Mouse (Mus musculus) lung, postnatal 0 days (tissue): ENCODE measurements around the gene Gm30083. TPM values are rescaled to one million over a fixed set of nuclear protein-coding genes. Genes with fewer than 3 reads are reported as not detected.

Experiments used
- ATAC-seq: fragments of 200-750 bp; cut with Nextera tagmentation; 2 replicates; pipeline ENCODE4 v1.8.0; 2017; ENCODE audit warnings: moderate library complexity
- DNase-seq: peaks from one replicate; pipeline ENCODE4 v3.0.0-alpha.2; 2016; ENCODE audit warnings: low spot score
- H3K27ac ChIP-seq: fragments of 300-500 bp; sonication (generic); 2 replicates; pipeline ENCODE4 v1.5.1; 2014; ENCODE audit warnings: antibody characterized with exemption, mild to moderate bottlenecking, low read length, mixed read lengths
- H3K27me3 ChIP-seq: fragments of 300-500 bp; sonication (generic); replicated peaks from 2 replicates; pipeline ENCODE4 v1.6.1; 2014; ENCODE audit warnings: low read length, mixed read lengths; ENCODE audit not compliant: insufficient read depth
- H3K36me3 ChIP-seq: fragments of 300-500 bp; sonication (generic); 2 replicates; pipeline ENCODE4 v1.6.1; 2014; ENCODE audit warnings: low read length, mixed read lengths; ENCODE audit not compliant: insufficient read depth
- H3K4me1 ChIP-seq: fragments of 300-500 bp; sonication (generic); 2 replicates; pipeline ENCODE4 v1.6.1; 2014; ENCODE audit warnings: antibody characterized with exemption, low read depth, low read length, mixed read lengths; ENCODE audit not compliant: insufficient read depth
- H3K4me2 ChIP-seq: fragments of 300-500 bp; sonication (generic); replicated peaks from 2 replicates; pipeline ENCODE4 v1.6.1; 2014; ENCODE audit warnings: low read depth, mild to moderate bottlenecking, low read length, moderate library complexity, mixed read lengths
- H3K4me3 ChIP-seq: fragments of 300-500 bp; sonication (generic); 2 replicates; pipeline ENCODE4 v1.5.1; 2014; ENCODE audit warnings: low read depth, low read length
- H3K9ac ChIP-seq: fragments of 300-500 bp; sonication (generic); replicated peaks from 2 replicates; pipeline ENCODE4 v1.6.1; 2014; ENCODE audit warnings: low read depth, mild to moderate bottlenecking
- H3K9me3 ChIP-seq: fragments of 300-500 bp; sonication (generic); 2 replicates; pipeline ENCODE4 v1.6.1; 2016; ENCODE audit warnings: low read length, mixed read lengths
- CTCF ChIP-seq: IDR thresholded peaks from 2 replicates; pipeline ENCODE4 v1.5.1; 2016; ENCODE audit warnings: antibody characterized with exemption, mild to moderate bottlenecking
- EP300 ChIP-seq: IDR thresholded peaks from 2 replicates; pipeline ENCODE4 v1.6.1; 2016; ENCODE audit warnings: antibody characterized with exemption, mild to moderate bottlenecking, control low read depth
- WGBS: fragments of 180-500 bp; shearing (Covaris S2); extraction: QIAGEN DNeasy Blood & Tissue Kit; methylation state at CpG from one replicate; pipeline ENCODE4 v1.1.7; 2014; 5-methylcytosine and 5-hydroxymethylcytosine counted together
- polyA plus RNA-seq: library from polyadenylated mRNA; unstranded; fragments of >200 nt; fragmentation: Nextera tagmentation; extraction: Ambion mirVana; gene quantifications from 2 replicates; pipeline ENCODE4 v1.2.1, GENCODE M21; 2015

The Gm30083 gene
- polyA plus RNA-seq, 1 experiment from 2014 or later, result not detected

DNA sequence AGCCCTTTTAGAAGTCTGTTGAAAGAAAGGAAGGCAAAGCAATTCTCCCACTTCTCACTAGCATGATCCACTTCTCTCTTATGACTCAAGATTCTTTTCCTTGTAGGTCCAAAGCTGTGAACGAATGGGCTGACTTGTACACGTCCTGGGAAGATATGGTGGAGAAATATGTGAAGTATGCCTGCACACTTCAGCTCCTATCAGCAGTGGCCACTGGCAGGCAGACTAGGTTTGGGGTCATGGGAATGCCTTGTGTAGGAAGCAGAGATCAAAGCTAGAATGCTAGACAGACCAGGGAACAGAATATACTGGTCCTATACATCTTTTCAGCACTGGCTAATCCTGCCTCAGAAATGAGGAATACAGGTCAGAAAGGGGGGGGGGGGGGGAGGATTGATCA lies 11.7 kb upstream of the Gm30083 start:
- TF ChIP-seq EP300 (no peak), CTCF (no peak)
- 17% methylated on average over 2 of the region's 2 CpGs for WGBS
- Histone ChIP-seq H3K4me3 (no peak overlapping the region), H3K4me1 (no peaks in the 10 kb centered on the region), H3K27ac (no peak overlapping the region), H3K9ac (no peak overlapping the region), H3K27me3 (no peaks in the 10 kb centered on the region), H3K4me2 (no peak overlapping the region), H3K36me3 (no peaks in the 10 kb centered on the region), H3K9me3 (no peaks in the 10 kb centered on the region)
- DNase-seq, result peak; percentile 7
- ATAC-seq, result no peak

- no peak overlapping the region for H3K27ac ChIP-seq
- H3K4me1 ChIP-seq, result no peaks in the 10 kb centered on the region
- H3K4me3 ChIP-seq, result no peak overlapping the region
- DNase-seq (no peak), ATAC-seq (no peak)
- no peaks in the 10 kb centered on the region for H3K9me3 ChIP-seq
- 80% methylated on average over 2 of the region's 2 CpGs for whole genome bisulfite sequencing
- no peaks in the 10 kb centered on the region for H3K36me3 ChIP-seq
- H3K27me3 ChIP-seq, result no peaks in the 10 kb centered on the region
- no peak overlapping the region for H3K4me2 ChIP-seq
- no peak overlapping the region for H3K9ac ChIP-seq
- TF ChIP-seq CTCF (no peak), EP300 (no peak)
These were observed 2.0 kb upstream of the Gm30083 start for GRCm38 (mm10) chr14:34016938-34017337.

GRCm38 (mm10) chr14:34016381-34016780 lies 1.4 kb upstream of the Gm30083 start, which contains the start of gene Gm5460:
Gm5460 (plus strand) TSS chr14:34016758.
- no peak for DNase-seq
- Histone ChIP-seq H3K27ac (no peak within 1 kb of the TSS), H3K36me3 (no peaks in the 10 kb centered on the region), H3K4me3 (no peak within 1 kb of the TSS), H3K4me1 (no peaks in the 10 kb centered on the region), H3K27me3 (no peaks in the 10 kb centered on the region), H3K4me2 (no peak within 1 kb of the TSS), H3K9ac (no peak within 1 kb of the TSS), H3K9me3 (no peaks in the 10 kb centered on the region)
- no peak for TF ChIP-seq EP300
- no peak for TF ChIP-seq CTCF
- ATAC-seq, result no peak
- 89% methylated on average over 4 of the region's 4 CpGs for WGBS

- no peaks in the 10 kb centered on the region for H3K9me3 ChIP-seq
- WGBS, result 75% methylated on average over 5 of the region's 5 CpGs
- no peaks in the 10 kb centered on the region for H3K27me3 ChIP-seq
- no peak overlapping the region for H3K9ac ChIP-seq
- H3K36me3 ChIP-seq, result no peaks in the 10 kb centered on the region
- no peaks in the 10 kb centered on the region for H3K4me1 ChIP-seq
- H3K4me2 ChIP-seq, result no peak overlapping the region
- H3K4me3 ChIP-seq, result no peak overlapping the region
- no peak for ATAC-seq
- DNase-seq, result no peak
- H3K27ac ChIP-seq, result no peak overlapping the region
- no peak for TF ChIP-seq CTCF
- no peak for TF ChIP-seq EP300
These were observed 12.6 kb downstream of the Gm30083 start for GRCm38 (mm10) chr14:34002358-34002757.

DNA sequence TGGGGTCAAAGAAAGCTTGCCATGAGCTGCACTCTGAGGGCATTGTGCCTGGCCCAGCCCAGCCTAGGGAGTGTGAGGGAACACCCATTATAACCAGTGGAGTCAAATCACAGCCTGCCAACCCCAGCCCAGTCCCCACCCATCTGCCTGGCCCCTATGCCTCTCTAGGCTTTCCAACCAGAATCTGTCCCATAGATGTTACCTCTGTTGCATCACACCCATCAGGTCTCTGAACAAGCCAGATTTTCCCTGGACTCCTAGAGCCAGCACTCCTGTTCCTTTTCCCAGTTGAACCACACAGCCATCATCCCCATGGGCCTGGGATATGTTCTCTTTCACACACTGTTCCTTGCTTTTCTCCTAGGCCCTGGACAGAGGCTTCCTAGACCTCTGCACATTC lies 13.5 kb downstream of the Gm30083 start:
- Histone ChIP-seq H3K4me2 (no peak overlapping the region), H3K36me3 (no peaks in the 10 kb centered on the region), H3K9me3 (no peaks in the 10 kb centered on the region), H3K27ac (no peak overlapping the region), H3K27me3 (no peaks in the 10 kb centered on the region), H3K9ac (no peak overlapping the region), H3K4me3 (no peak overlapping the region), H3K4me1 (no peaks in the 10 kb centered on the region)
- no peak for TF ChIP-seq EP300
- no peak for TF ChIP-seq CTCF
- ATAC-seq (no peak), DNase-seq (no peak)

- H3K9ac ChIP-seq, result no peak overlapping the region
- no peak overlapping the region for H3K27ac ChIP-seq
- no peaks in the 10 kb centered on the region for H3K36me3 ChIP-seq
- H3K9me3 ChIP-seq, result no peaks in the 10 kb centered on the region
- H3K4me1 ChIP-seq, result no peaks in the 10 kb centered on the region
- H3K4me3 ChIP-seq, result no peak overlapping the region
- H3K27me3 ChIP-seq, result no peaks in the 10 kb centered on the region
- no peak overlapping the region for H3K4me2 ChIP-seq
- TF ChIP-seq CTCF (no peak), EP300 (no peak)
- DNase-seq (no peak), ATAC-seq (no peak)
These were observed 14.9 kb downstream of the Gm30083 start for GRCm38 (mm10) chr14:34000076-34000475.

- H3K4me1 ChIP-seq, result no peaks in the 10 kb centered on the region
- no peak overlapping the region for H3K9ac ChIP-seq
- no peaks in the 10 kb centered on the region for H3K27me3 ChIP-seq
- 46% methylated on average over 6 of the region's 6 CpGs for WGBS
- TF ChIP-seq CTCF, result peak; percentile 27; the same call in 1 of the 2 replicates
- TF ChIP-seq EP300, result no peak
- no peak overlapping the region for H3K4me2 ChIP-seq
- H3K36me3 ChIP-seq, result no peaks in the 10 kb centered on the region
- H3K27ac ChIP-seq, result no peak overlapping the region
- H3K9me3 ChIP-seq, result no peaks in the 10 kb centered on the region
- H3K4me3 ChIP-seq, result no peak overlapping the region
- DNase-seq, result no peak
- ATAC-seq, result no peak
These were observed 17.6 kb downstream of the Gm30083 start for GRCm38 (mm10) chr14:33997427-33997826.
